Mouse (Mus musculus): ENCODE measurements around the gene Zfp866. TPM values are rescaled to one million over a fixed set of nuclear protein-coding genes. Genes with fewer than 3 reads are reported as not detected.

The Zfp866 gene
- polyA plus RNA-seq, 1 experiment from 2014 or later, result 34.7 TPM

Other genes starting within 250 kb of the Zfp866 start
- gene Zfp868, start 165.6 kb downstream of the Zfp866 start, polyA plus RNA-seq (2016; fragmentation: Nextera tagmentation; extraction: Ambion mirVana), result 30.6 and 32.2 TPM in 2 replicates
- 2.1 and 2.2 TPM in 2 replicates for gene Zfp964, start 136.7 kb downstream of the Zfp866 start, polyA plus RNA-seq (2016; fragmentation: Nextera tagmentation; extraction: Ambion mirVana)
- gene Zfp869, start 80.5 kb downstream of the Zfp866 start, polyA plus RNA-seq (2016; fragmentation: Nextera tagmentation; extraction: Ambion mirVana), result 33.1 and 33.7 TPM in 2 replicates
- gene Zfp963, start 41.2 kb downstream of the Zfp866 start, polyA plus RNA-seq (2016; fragmentation: Nextera tagmentation; extraction: Ambion mirVana), result 5.6 and 6.3 TPM in 2 replicates
- gene Gm20422, start 16.3 kb downstream of the Zfp866 start, polyA plus RNA-seq (2016; fragmentation: Nextera tagmentation; extraction: Ambion mirVana), result 1.2 TPM in 1 of 2 replicates, not detected in the other
- 59.8 and 65.8 TPM in 2 replicates for gene Atp13a1, start within 50 bp of the Zfp866 start, polyA plus RNA-seq (2016; fragmentation: Nextera tagmentation; extraction: Ambion mirVana)
- 9.6 and 10.6 TPM in 2 replicates for gene Gmip, start 17.5 kb upstream of the Zfp866 start, polyA plus RNA-seq (2016; fragmentation: Nextera tagmentation; extraction: Ambion mirVana)
- 1.0 and 1.1 TPM in 2 replicates for gene Lpar2, start 31.3 kb upstream of the Zfp866 start, polyA plus RNA-seq (2016; fragmentation: Nextera tagmentation; extraction: Ambion mirVana)
- gene Pbx4, start 41.3 kb upstream of the Zfp866 start, polyA plus RNA-seq (2016; fragmentation: Nextera tagmentation; extraction: Ambion mirVana), result 17.1 and 18.0 TPM in 2 replicates
- 0.39 and 0.54 TPM in 2 replicates for gene Cilp2, start 96.5 kb upstream of the Zfp866 start, polyA plus RNA-seq (2016; fragmentation: Nextera tagmentation; extraction: Ambion mirVana)
- 4.4 and 4.8 TPM in 2 replicates for gene Tssk6, start 111.0 kb upstream of the Zfp866 start, polyA plus RNA-seq (2016; fragmentation: Nextera tagmentation; extraction: Ambion mirVana)
- 159 and 164 TPM in 2 replicates for gene Ndufa13, start 111.4 kb upstream of the Zfp866 start, polyA plus RNA-seq (2016; fragmentation: Nextera tagmentation; extraction: Ambion mirVana)
- gene Yjefn3, start 111.5 kb upstream of the Zfp866 start, polyA plus RNA-seq (2016; fragmentation: Nextera tagmentation; extraction: Ambion mirVana), result 4.2 and 4.3 TPM in 2 replicates
- gene Gatad2a, start 205.2 kb upstream of the Zfp866 start, polyA plus RNA-seq (2016; fragmentation: Nextera tagmentation; extraction: Ambion mirVana), result 57.3 and 59.9 TPM in 2 replicates

Measured in embryonic facial prominence, embryonic 10.5 days (tissue).